Mouse (Mus musculus) layer of hippocampus, adult 2 months (tissue): ENCODE measurements around the gene Prkn. TPM values are rescaled to one million over a fixed set of nuclear protein-coding genes. Genes with fewer than 3 reads are reported as not detected.

ENCODE experiments used
- DNase-seq, 2 experiments: peaks; one replicate each; pipeline ENCODE4 v3.0.0; 2022; ENCODE audit warnings: low spot score in 2 of 2
- H3K27ac ChIP-seq: fragments of 200-600 bp; 2 replicates; pipeline ENCODE4 v1.8.1; 2022
- H3K4me3 ChIP-seq: fragments of 200-600 bp; 2 replicates; pipeline ENCODE4 v1.8.1; 2022; ENCODE audit warnings: mild to moderate bottlenecking
- CTCF ChIP-seq: fragments of 200-600 bp; conservative IDR thresholded peaks from 2 replicates; pipeline ENCODE4 v1.8.1; 2022; ENCODE audit warnings: antibody characterized with exemption, mild to moderate bottlenecking, moderate library complexity
- long read RNA-seq, 2 experiments: library from polyadenylated mRNA; stranded (forward); transcript quantifications; one replicate each; pipeline ENCODE4 v2.0.0; 2021; ENCODE audit warnings: borderline mapping rate in 2 of 2
- total RNA-seq, 2 experiments: library from RNA; stranded (reverse); gene quantifications; 2 replicates each; pipeline ENCODE4 v1.2.3; 2021

The Prkn gene
- 10 to 100 TPM; 18.0 to 22.4 TPM for total RNA-seq
- long read RNA-seq, experiment 1, partial matches to known transcripts, result 0 of 5 reads
- long read RNA-seq, experiment 1, other reads (novel, unspliced or antisense), result 5 of 5 reads
- long read RNA-seq, experiment 2, partial matches to known transcripts, result 0 of 7 reads
- long read RNA-seq, experiment 2, other reads (novel, unspliced or antisense), result 7 of 7 reads

GRCm38 (mm10) chr17:10840148-10840707 lies at the start of gene Prkn, which contains the start of gene Pacrg:
Gene Prkn (plus strand): TSS chr17:10840384.
Gene Pacrg (minus strand): TSS chr17:10840311.
- 0 out of 2 replicates have a peak, but pooled peaks have one; percentile 17 for TF ChIP-seq CTCF
- Histone ChIP-seq H3K4me3 (peak within 1 kb of the TSS; percentile 96), H3K27ac (peak within 1 kb of the TSS; percentile 99)
- peak; percentile 98 to 99 for DNase-seq

GRCm38 (mm10) chr17:10791661-10792060 lies 48.5 kb upstream of the Prkn start:
- no peak overlapping the region for H3K27ac ChIP-seq
- no peak for TF ChIP-seq CTCF
- DNase-seq, result no peak
- no peak overlapping the region for H3K4me3 ChIP-seq

- no peak overlapping the region for H3K4me3 ChIP-seq
- no peak for DNase-seq
- no peak for TF ChIP-seq CTCF
- H3K27ac ChIP-seq, result no peak overlapping the region
Observed at GRCm38 (mm10) chr17:10806692-10807091, 33.5 kb upstream of the Prkn start.

GRCm38 (mm10) chr17:10807261-10807998 lies 32.8 kb upstream of the Prkn start:
- no peak overlapping the region for H3K4me3 ChIP-seq
- H3K27ac ChIP-seq, result no peak overlapping the region; the same call in 1 of the 2 replicates
- peak in 1 of 2 experiments; percentile 21 for DNase-seq
- TF ChIP-seq CTCF, result no peak

- DNase-seq, result no peak
- Histone ChIP-seq H3K4me3 (no peak overlapping the region), H3K27ac (no peak overlapping the region)
- TF ChIP-seq CTCF, result no peak
Observed at GRCm38 (mm10) chr17:10808571-10808970, 31.6 kb upstream of the Prkn start.

- DNase-seq, result peak in 1 of 2 experiments; percentile 55
- no peak for TF ChIP-seq CTCF
- H3K4me3 ChIP-seq, result no peak overlapping the region
- peak overlapping the region; percentile 81 for H3K27ac ChIP-seq
Observed at GRCm38 (mm10) chr17:10818971-10819370, 21.2 kb upstream of the Prkn start.

GRCm38 (mm10) chr17:10840731-10841201 lies 582 bp downstream of the Prkn start:
- peak; percentile 79 for TF ChIP-seq CTCF
- Histone ChIP-seq H3K4me3 (peak overlapping the region; percentile 96), H3K27ac (peak overlapping the region; percentile 99)
- peak; percentile 40 to 46 for DNase-seq

GRCm38 (mm10) chr17:10854207-10854606 lies 14.0 kb downstream of the Prkn start:
- peak; percentile 32 to 52 for DNase-seq
- Histone ChIP-seq H3K4me3 (no peak overlapping the region), H3K27ac (0 out of 2 replicates have a peak overlapping the region, but pooled peaks have one; percentile 4)
- TF ChIP-seq CTCF, result no peak

- no peak for TF ChIP-seq CTCF
- H3K27ac ChIP-seq, result no peak overlapping the region
- DNase-seq, result no peak
- no peak overlapping the region for H3K4me3 ChIP-seq
Observed at GRCm38 (mm10) chr17:10874208-10875187, 34.3 kb downstream of the Prkn start.

GRCm38 (mm10) chr17:10878986-10879385 lies 38.8 kb downstream of the Prkn start:
- Histone ChIP-seq H3K4me3 (no peak overlapping the region), H3K27ac (no peak overlapping the region)
- no peak for DNase-seq
- TF ChIP-seq CTCF, result no peak

GRCm38 (mm10) chr17:10882260-10882659 lies 42.1 kb downstream of the Prkn start:
- H3K27ac ChIP-seq, result no peak overlapping the region
- DNase-seq, result no peak
- no peak for TF ChIP-seq CTCF
- no peak overlapping the region for H3K4me3 ChIP-seq

GRCm38 (mm10) chr17:10887924-10888323 lies 47.7 kb downstream of the Prkn start:
- no peak for DNase-seq
- H3K4me3 ChIP-seq, result no peak overlapping the region
- no peak overlapping the region for H3K27ac ChIP-seq
- no peak for TF ChIP-seq CTCF
